Mouse (Mus musculus) adrenal gland, adult 18-20 months (tissue): ENCODE results near the gene Nolc1. TPM values are rescaled to one million over a fixed set of nuclear protein-coding genes. Genes with fewer than 3 reads are reported as not detected.
A peak's percentile ranks its signal among the peaks of the same experiment; 100 is the strongest.

ENCODE experiments used
- DNase-seq, 2 experiments: peaks; one replicate each; pipeline ENCODE4 v3.0.0; 2021 to 2022; ENCODE audit warnings: low spot score in 2 of 2
- long read RNA-seq, 2 experiments: library from polyadenylated mRNA; stranded (forward); transcript quantifications; one replicate each; pipeline ENCODE4 v2.0.0; 2021
- total RNA-seq, 2 experiments: library from RNA; stranded (reverse); gene quantifications; 1 replicate in 1 of 2; 2 replicates in 1 of 2; pipeline ENCODE4 v1.2.3; 2021

Gene Nolc1
- 10 to 100 TPM; 52.2 to 61.8 TPM for total RNA-seq
- long read RNA-seq, experiment 1, transcript Nolc1-203 (13 exons, 3,523 nt): major isoform, 32 of 79 reads
- long read RNA-seq, experiment 1, partial matches to known transcripts: 6 of 79 reads
- long read RNA-seq, experiment 1, other reads (novel, unspliced or antisense): 38 of 79 reads
- long read RNA-seq, experiment 2, transcript Nolc1-203 (13 exons, 3,523 nt): major isoform, 10 of 52 reads
- long read RNA-seq, experiment 2, partial matches to known transcripts: 22 of 52 reads
- long read RNA-seq, experiment 2, other reads (novel, unspliced or antisense): 18 of 52 reads

- DNase-seq: peak; percentile 99
These were observed at the start of gene Nolc1 for GRCm38 (mm10) chr19:46075616-46076607. Gene Nolc1 (plus strand): TSS chr19:46075863.

- DNase-seq: no peak
These were observed 49.1 kb upstream of the Nolc1 start for GRCm38 (mm10) chr19:46026567-46026966.

GRCm38 (mm10) chr19:46028747-46029320 lies 46.8 kb upstream of the Nolc1 start:
- no peak for DNase-seq

- no peak for DNase-seq
These were observed 46.0 kb upstream of the Nolc1 start for GRCm38 (mm10) chr19:46029652-46030051.

- DNase-seq: no peak
These were observed 45.3 kb upstream of the Nolc1 start for GRCm38 (mm10) chr19:46030196-46030983.

- no peak for DNase-seq
These were observed 43.8 kb upstream of the Nolc1 start for GRCm38 (mm10) chr19:46031689-46032432.

- no peak for DNase-seq
These were observed 42.7 kb upstream of the Nolc1 start for GRCm38 (mm10) chr19:46032731-46033510.

GRCm38 (mm10) chr19:46033911-46034310 lies 41.8 kb upstream of the Nolc1 start:
- no peak for DNase-seq

GRCm38 (mm10) chr19:46035971-46036370 lies 39.7 kb upstream of the Nolc1 start:
- DNase-seq: no peak

- no peak for DNase-seq
These were observed 39.0 kb upstream of the Nolc1 start for GRCm38 (mm10) chr19:46036477-46037242.

GRCm38 (mm10) chr19:46037243-46037924 lies 38.3 kb upstream of the Nolc1 start:
- DNase-seq: no peak

GRCm38 (mm10) chr19:46037925-46038850 lies 37.5 kb upstream of the Nolc1 start:
- DNase-seq: no peak

- DNase-seq: no peak
These were observed 36.8 kb upstream of the Nolc1 start for GRCm38 (mm10) chr19:46038851-46039260.

- peak; percentile 87 for DNase-seq
These were observed 36.2 kb upstream of the Nolc1 start for GRCm38 (mm10) chr19:46039478-46039877.

GRCm38 (mm10) chr19:46040149-46040902 lies 35.3 kb upstream of the Nolc1 start:
- no peak for DNase-seq

GRCm38 (mm10) chr19:46041299-46041932 lies 34.2 kb upstream of the Nolc1 start:
- no peak for DNase-seq
